Mouse (Mus musculus) cerebellum, adult 11-12 months (tissue): ENCODE data around the gene Gstm3.
A peak's percentile ranks its signal among the peaks of the same experiment; 100 is the strongest.
"Not testable (repeated sequence)": the region's sequence is repeated elsewhere in the genome, so short reads cannot be mapped to it uniquely, and the experiment has no call there.

Experiments
- DNase-seq: peaks from one replicate; pipeline ENCODE4 v3.0.0; 2022

Gene Gstm3

GRCm38 (mm10) chr3:107968724-107969395, at the start of gene Gstm3:
Gstm3 (minus strand) TSS chr3:107969283.
- no peak for DNase-seq

DNA sequence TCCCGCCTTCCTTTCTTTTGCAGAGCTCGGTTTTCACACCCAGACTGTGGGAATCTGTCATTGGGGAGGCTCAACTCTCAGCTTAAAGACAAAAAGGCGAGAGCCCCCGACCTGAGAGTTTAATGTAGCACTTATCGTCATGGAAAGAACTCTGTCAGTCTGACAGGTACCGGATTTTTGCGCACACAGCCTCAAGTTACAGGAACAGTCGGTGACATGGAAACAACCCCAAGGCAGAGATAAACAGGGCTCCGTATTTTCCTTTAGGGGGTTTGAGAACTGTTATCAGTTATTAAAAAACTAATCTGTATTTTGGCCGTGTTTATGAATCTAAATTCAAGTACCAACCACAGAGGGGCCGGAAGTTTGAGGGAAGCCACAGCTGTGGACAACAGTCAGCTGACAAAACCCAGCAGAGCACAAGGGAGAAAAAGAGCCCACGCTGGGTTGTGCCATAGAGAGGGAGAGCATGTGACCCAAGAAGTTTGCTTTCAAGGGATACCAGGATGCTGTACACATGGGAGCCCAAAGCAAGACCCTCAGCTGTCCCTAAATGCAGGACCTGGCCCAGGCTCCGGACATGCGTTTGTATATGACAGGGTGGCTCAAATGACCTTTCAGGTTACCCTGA, 49.2 kb upstream of the Gstm3 start:
- DNase-seq: no peak

- peak; percentile 88 for DNase-seq
Observed at GRCm38 (mm10) chr3:108017473-108018189, 48.5 kb upstream of the Gstm3 start, which contains the start of gene Gstm1. Gstm1 (minus strand) TSS chr3:108017973.

DNA sequence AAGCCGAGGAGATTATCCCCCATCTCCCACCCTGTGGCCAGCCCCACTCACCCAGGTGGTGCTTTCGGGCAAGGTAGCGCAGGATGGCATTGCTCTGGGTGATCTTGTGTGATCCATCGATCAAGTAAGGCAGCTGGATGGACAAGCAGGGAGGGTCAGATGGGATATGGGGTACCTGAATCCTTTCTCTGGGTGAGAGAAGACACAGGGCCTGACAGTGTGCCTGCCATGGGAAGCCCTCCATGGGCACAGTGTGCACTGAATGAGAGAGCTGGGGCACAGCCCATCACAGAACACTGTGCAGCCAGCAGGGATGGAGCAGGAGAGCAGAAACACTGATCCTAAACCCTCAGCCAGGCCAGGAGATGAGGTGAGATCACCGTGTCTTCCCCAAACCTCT, 47.4 kb upstream of the Gstm3 start:
- DNase-seq: not testable (repeated sequence)

- DNase-seq: no peak
Observed at GRCm38 (mm10) chr3:108014974-108015346, 45.9 kb upstream of the Gstm3 start.

GRCm38 (mm10) chr3:108014098-108014973, 45.3 kb upstream of the Gstm3 start:
- no peak for DNase-seq

GRCm38 (mm10) chr3:108013331-108013871, 44.3 kb upstream of the Gstm3 start:
- no peak for DNase-seq

GRCm38 (mm10) chr3:108011558-108011957, 42.5 kb upstream of the Gstm3 start:
- no peak for DNase-seq

DNA sequence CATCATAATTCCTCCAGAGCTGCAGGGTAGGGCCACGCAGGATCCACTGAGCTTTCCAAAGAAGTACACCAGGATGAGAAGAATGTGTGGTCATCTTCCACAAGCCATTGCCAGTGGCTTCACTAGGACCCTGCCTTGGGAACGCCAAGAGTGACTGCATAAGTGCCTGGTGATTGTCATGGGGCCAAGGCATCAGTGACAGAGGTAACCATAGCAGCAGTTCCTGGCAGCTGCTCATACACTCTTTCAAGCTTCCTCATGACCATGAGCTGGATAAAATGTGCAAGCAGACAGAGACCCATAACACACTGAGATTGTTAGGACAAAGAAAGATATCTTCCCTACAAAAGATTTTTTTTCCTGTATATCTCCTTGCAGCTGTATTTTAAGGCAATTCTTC, 41.2 kb upstream of the Gstm3 start:
- DNase-seq: no peak

DNA sequence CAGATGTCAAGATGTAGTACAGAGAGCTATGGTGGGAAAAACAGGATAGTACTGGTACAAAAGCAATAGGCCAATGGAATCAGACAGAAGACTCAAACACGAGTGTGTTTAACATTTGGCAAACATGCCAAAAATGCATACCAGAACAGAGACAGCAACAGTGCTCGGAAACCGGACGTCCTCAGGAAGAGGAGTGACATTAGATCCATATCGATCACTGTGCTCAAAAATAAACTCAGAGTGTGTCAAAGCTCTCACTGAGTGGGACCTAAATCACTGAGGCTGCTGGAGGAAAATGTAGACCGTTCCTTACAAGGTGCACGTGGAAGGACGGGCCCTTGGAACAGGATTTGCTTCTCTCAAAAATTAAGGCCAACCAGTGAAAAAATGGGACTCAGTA, 32.9 kb upstream of the Gstm3 start:
- no peak for DNase-seq

DNA sequence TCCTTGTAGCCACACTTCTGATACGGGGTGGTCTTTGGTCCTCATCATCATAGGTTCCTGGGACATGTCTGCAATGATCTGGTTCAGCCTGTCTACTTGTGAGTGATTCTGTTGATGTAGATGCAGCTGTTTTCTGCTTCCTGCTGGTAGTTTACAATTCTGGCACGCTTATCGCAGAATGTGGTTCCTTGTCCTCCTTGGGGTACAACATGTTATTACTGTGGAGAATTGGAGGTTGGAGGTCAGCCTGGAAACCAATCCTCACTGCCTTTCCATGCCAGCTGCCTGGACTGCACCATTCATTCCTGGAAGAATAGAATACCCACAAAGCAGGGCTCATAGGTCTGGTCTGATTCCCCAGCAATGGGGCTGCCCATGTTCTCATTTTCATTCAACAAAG, 30.4 kb upstream of the Gstm3 start:
- DNase-seq: no peak

GRCm38 (mm10) chr3:107998591-107998990, 29.5 kb upstream of the Gstm3 start:
- DNase-seq: no peak

- DNase-seq: no peak
Observed at GRCm38 (mm10) chr3:107996576-107996975, 27.5 kb upstream of the Gstm3 start.

- not testable (repeated sequence) for DNase-seq
Observed at GRCm38 (mm10) chr3:107995974-107996373, 26.9 kb upstream of the Gstm3 start.

DNA sequence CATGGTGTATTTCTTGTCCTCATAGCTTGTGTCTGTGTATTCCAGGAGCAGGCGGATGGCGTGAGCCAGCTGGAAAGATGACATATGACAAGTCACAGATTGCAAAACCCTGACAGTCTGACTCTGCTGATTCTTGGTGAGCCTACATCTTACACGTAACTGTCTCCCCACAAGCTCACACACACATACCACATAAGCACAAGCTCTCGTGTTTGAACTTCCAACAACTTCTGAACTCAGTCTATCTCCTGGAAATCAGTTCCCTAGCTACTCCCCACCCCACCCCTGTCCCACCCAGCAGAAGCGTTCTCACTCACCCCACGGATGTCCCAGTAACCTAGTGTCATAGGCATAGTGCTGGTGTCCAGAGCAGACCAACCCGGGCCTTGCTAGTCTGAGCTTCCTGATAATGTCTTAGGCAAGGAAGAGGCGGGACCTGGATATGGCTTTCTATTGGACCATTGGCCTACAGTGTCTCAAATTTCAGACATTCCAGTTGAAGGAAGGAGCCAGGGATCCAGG, 17.0 kb upstream of the Gstm3 start, which contains the start of gene Gstm2:
Gstm2 (minus strand) TSS at position 413 of the 522 bp plus-strand sequence.
- no peak for DNase-seq

GRCm38 (mm10) chr3:107985141-107985540, 16.1 kb upstream of the Gstm3 start:
- not testable (repeated sequence) for DNase-seq

DNA sequence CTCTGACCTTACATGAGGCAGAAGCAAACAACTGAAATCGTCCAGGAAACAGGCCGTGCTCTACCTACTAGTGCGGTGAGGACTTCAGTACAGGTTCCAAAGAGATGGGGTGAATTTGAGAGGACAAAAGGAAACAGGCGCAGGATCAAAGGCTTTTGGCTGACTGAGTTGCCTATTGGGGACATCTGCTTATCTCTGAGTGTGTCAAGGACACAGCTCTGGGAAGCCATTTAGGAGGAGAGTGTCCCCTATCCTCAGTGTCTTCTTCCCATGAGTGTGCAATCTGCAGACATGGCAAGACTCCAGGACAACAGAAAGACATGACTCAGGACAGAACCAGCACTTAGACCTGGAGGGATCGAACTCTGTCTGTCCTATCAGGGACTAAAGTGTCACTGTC, 15.4 kb upstream of the Gstm3 start:
- DNase-seq: no peak

DNA sequence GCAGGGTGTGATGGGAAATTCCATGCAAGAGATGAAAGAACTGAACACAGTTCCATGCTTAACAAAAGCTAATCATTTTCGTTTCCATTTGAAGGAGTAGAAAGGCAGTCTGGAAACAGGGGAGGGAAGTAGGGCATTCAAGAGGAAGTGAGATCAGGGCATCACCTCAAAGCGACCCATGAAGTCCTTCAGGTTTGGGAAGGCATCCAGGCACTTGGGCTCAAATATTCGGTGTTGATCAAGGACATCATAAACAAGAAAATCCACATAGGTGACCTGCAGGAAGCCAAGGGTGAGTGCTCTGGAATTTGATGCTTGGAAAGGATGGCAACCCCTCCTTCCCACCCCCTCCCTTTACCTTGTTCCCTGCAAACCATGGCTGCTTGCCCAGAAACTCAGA, 14.7 kb upstream of the Gstm3 start:
- DNase-seq: no peak

GRCm38 (mm10) chr3:107982726-107983125, 13.6 kb upstream of the Gstm3 start:
- DNase-seq: no peak

DNA sequence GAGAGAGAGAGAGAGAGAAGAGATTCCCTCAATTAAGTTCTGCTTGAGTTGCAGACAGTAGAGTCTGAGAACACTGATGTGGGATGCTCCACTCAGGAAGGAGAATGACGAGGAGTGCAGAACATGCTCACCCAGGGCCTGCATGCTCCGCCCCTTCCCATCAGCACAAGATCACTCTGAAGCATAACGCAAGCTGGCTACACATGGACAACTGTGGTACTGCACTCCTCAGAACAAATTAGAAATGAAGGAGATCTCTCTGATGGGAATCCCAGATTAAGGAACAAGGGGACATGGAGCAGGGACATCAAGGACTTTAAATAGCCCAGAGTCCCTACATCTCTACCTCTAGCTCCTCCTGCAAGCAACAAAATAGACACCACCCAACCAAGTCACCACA, 12.2 kb upstream of the Gstm3 start:
- DNase-seq: no peak

DNA sequence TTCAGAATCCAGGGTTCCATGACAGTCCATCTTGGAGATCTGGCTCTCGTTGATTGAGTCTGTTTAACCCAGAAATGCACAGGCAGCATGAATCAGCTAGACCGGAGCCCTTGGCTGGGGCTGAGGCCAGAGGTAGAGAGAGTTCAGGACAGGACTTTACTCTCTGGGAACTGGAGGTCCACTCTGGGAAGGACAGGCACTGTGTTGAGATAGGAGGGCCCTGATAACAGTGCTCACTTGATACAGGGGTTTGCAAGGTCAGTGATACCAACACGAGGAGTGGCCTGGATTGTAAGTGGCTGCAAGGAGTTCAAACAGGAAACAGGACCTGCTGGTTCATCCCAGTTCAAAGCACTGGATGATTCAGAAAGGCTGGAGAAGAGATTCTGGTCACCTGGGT, 8.6 kb upstream of the Gstm3 start:
- DNase-seq: no peak

DNA sequence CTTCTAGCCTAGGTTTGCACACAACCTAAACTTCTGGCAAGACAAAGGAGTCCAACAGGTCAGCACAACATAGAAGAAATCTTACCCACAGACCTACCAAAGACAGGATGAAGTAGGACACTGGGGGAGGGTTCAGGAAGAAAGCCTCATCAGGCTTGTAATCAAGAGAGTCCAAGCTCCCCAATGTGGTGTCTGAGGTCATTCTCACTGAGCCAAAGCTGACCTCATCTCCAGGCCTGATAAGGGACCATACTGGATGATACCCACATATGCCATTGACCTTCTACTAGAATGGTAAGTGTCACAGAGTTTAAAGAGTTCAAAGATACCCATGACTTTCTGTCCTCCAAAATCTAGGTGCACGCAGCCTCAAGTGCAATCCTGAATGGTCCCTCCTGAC, 5.2 kb upstream of the Gstm3 start:
- no peak for DNase-seq
